Mouse (Mus musculus): ENCODE measurements around the gene Kctd21. TPM values are rescaled to one million over a fixed set of nuclear protein-coding genes. Genes with fewer than 3 reads are reported as not detected.

Kctd21 gene
- polyA plus RNA-seq, 1 experiment from 2014 or later: 4.1 TPM

DNA sequence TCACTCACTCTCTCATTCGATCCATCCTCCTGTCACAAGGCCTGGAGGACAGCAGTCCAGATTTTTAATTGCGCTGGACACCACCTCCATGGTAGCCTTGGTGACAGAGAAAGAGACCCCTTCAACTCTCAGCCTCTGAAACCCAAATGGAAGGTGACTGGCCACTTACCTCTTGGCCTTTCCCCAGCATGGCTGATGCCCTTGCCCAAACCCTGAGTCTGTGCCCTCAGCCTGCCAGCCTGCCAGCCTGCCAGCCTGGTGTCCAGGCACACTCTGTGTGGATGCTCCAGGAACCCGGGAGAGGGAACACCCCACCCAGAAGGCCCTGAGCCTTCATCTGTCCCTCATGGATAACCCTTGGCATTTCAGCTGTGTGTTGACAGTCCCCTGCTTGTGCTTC is 2.5 kb upstream of the Kctd21 start:
- Histone ChIP-seq H3K27ac (ENCODE audit: low read length) (no peak overlapping the region), H3K9ac (ENCODE audit: low read length) (no peak overlapping the region), H3K4me3 (ENCODE audit: low read length) (no peak overlapping the region), H3K4me2 (ENCODE audit: low read depth, low read length) (no peak overlapping the region), H3K9me3 (replicated peaks; ENCODE audit: control insufficient read depth, low read length) (no peaks in the 10 kb centered on the region), H3K4me1 (ENCODE audit: control insufficient read depth, insufficient read depth, low read length) (peaks cover 11% of the 10 kb centered on the region), H3K36me3 (ENCODE audit: control insufficient read depth, insufficient read depth) (no peaks in the 10 kb centered on the region), H3K27me3 (ENCODE audit: control insufficient read depth, insufficient read depth, low read length) (peaks cover 25% of the 10 kb centered on the region)
- WGBS: 79% methylated on average over 3 of the region's 3 CpGs
- ATAC-seq (replicated peaks; ENCODE audit: extremely low read depth, insufficient read depth, low FRiP score): no peak

GRCm38 (mm10) chr7:97330931-97331645 is 1.0 kb upstream of the Kctd21 start:
- peak overlapping the region; percentile 89 for H3K4me3 ChIP-seq (ENCODE audit: low read length)
- H3K36me3 ChIP-seq (ENCODE audit: control insufficient read depth, insufficient read depth): no peaks in the 10 kb centered on the region
- no peak for ATAC-seq (replicated peaks; ENCODE audit: extremely low read depth, insufficient read depth, low FRiP score)
- H3K27me3 ChIP-seq (ENCODE audit: control insufficient read depth, insufficient read depth, low read length): peaks cover 11% of the 10 kb centered on the region
- no peak overlapping the region for H3K27ac ChIP-seq (ENCODE audit: low read length)
- H3K9me3 ChIP-seq (replicated peaks; ENCODE audit: control insufficient read depth, low read length): no peaks in the 10 kb centered on the region
- WGBS: 55% methylated on average over 11 of the region's 11 CpGs
- H3K4me1 ChIP-seq (ENCODE audit: control insufficient read depth, insufficient read depth, low read length): peaks cover 8% of the 10 kb centered on the region
- H3K9ac ChIP-seq (ENCODE audit: low read length): peak overlapping the region; percentile 80
- H3K4me2 ChIP-seq (ENCODE audit: low read depth, low read length): peak overlapping the region; percentile 91

DNA sequence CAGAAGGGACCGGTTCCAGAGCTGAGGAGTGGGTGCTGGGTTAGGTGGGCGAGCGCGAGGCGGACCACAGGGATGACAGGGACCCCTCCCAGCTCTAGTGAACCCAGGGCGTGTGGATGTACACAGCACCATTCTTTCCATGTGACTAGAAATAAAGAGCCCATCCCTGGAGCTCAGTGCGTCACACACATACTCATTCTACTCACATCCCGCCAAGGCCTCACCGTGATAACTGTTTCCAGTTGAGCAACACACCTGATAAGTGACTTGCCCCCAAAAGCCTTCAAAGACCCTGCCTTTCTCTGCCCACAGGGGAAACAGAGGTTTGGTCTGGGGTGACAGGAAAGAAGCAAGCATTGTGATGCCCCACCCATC is 527 bp downstream of the Kctd21 start:
- Histone ChIP-seq H3K4me1 (ENCODE audit: control insufficient read depth, insufficient read depth, low read length) (peaks cover 8% of the 10 kb centered on the region), H3K9ac (ENCODE audit: low read length) (peak overlapping the region; percentile 86), H3K9me3 (replicated peaks; ENCODE audit: control insufficient read depth, low read length) (no peaks in the 10 kb centered on the region), H3K4me2 (ENCODE audit: low read depth, low read length) (peak overlapping the region; percentile 85), H3K27ac (ENCODE audit: low read length) (no peak overlapping the region), H3K36me3 (ENCODE audit: control insufficient read depth, insufficient read depth) (no peaks in the 10 kb centered on the region), H3K4me3 (ENCODE audit: low read length) (peak overlapping the region; percentile 89), H3K27me3 (ENCODE audit: control insufficient read depth, insufficient read depth, low read length) (no peaks in the 10 kb centered on the region)
- no peak for ATAC-seq (replicated peaks; ENCODE audit: extremely low read depth, insufficient read depth, low FRiP score)
- WGBS: 5% methylated on average over 9 of the region's 9 CpGs

DNA sequence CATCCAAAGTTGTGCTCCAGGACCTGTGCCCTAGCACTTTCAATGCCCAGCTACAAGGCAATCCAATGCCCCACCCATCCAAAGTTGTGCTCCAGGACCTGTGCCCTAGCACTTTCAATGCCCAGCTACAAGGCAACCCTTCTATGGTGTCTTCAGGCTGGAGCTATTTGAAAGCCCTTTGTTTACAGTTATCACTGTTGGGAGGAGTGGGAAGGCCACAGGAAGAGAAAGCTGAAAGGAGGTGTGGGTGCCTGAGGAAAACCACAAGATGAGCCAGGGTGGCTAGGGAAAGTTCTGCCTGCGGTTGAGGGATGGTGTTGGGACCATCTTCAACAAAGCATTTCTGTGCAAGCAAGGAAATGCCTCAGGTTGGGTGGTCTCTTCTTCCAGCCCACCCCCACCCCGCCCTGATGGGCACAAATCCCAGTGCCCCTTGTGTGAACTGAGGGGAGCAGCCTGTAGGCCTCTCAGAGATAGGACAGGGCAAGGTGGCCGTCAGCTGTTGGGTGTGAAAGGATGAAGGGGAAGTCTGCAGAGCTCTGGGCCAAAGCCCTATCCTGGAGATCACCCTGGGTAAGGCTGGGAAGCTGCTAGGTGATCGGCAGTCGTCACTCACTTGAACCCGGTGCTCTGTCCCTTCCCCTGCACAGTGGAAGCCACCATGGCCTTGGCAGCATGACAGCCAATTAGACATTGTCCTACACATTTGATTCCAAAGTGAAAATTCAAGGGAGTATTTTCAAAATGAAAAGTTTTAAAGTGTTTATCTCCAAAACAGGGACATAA is 1.2 kb downstream of the Kctd21 start:
- H3K4me3 ChIP-seq (ENCODE audit: low read length): no peak overlapping the region
- H3K4me2 ChIP-seq (ENCODE audit: low read depth, low read length): peak overlapping the region; percentile 85; the same call in 1 of the 2 replicates
- H3K9ac ChIP-seq (ENCODE audit: low read length): no peak overlapping the region
- H3K27me3 ChIP-seq (ENCODE audit: control insufficient read depth, insufficient read depth, low read length): no peaks in the 10 kb centered on the region
- peaks cover 8% of the 10 kb centered on the region for H3K4me1 ChIP-seq (ENCODE audit: control insufficient read depth, insufficient read depth, low read length)
- 58% methylated on average over 6 of the region's 6 CpGs for WGBS
- H3K36me3 ChIP-seq (ENCODE audit: control insufficient read depth, insufficient read depth): no peaks in the 10 kb centered on the region
- no peak for ATAC-seq (replicated peaks; ENCODE audit: extremely low read depth, insufficient read depth, low FRiP score)
- no peak overlapping the region for H3K27ac ChIP-seq (ENCODE audit: low read length)
- no peaks in the 10 kb centered on the region for H3K9me3 ChIP-seq (replicated peaks; ENCODE audit: control insufficient read depth, low read length)

DNA sequence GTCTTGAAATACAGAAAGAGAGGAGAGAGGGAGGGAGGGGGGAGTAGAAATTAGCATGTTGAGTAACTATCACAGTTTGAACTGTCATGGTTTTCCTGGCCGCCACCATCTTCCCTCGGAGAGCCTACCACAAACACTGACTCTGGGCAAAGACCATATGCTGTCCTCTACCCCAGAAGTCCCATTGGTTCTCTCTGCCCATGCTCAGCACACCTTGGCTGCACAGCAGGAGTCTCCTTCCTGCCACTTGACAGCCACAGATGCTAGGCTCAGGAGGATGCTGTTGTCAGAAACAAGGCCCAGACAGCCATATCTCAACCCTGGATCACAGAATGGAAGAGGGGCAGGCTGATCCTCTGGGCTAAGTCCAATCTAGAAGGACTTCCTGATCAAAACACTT is 2.3 kb downstream of the Kctd21 start:
- no peak overlapping the region for H3K4me3 ChIP-seq (ENCODE audit: low read length)
- no peak overlapping the region for H3K27ac ChIP-seq (ENCODE audit: low read length)
- no peaks in the 10 kb centered on the region for H3K9me3 ChIP-seq (replicated peaks; ENCODE audit: control insufficient read depth, low read length)
- peaks cover 8% of the 10 kb centered on the region for H3K4me1 ChIP-seq (ENCODE audit: control insufficient read depth, insufficient read depth, low read length)
- no peak overlapping the region for H3K9ac ChIP-seq (ENCODE audit: low read length)
- no peak overlapping the region for H3K4me2 ChIP-seq (ENCODE audit: low read depth, low read length)
- 86% methylated on average over 2 of the region's 2 CpGs for WGBS
- H3K27me3 ChIP-seq (ENCODE audit: control insufficient read depth, insufficient read depth, low read length): no peaks in the 10 kb centered on the region
- ATAC-seq (replicated peaks; ENCODE audit: extremely low read depth, insufficient read depth, low FRiP score): no peak
- no peaks in the 10 kb centered on the region for H3K36me3 ChIP-seq (ENCODE audit: control insufficient read depth, insufficient read depth)

DNA sequence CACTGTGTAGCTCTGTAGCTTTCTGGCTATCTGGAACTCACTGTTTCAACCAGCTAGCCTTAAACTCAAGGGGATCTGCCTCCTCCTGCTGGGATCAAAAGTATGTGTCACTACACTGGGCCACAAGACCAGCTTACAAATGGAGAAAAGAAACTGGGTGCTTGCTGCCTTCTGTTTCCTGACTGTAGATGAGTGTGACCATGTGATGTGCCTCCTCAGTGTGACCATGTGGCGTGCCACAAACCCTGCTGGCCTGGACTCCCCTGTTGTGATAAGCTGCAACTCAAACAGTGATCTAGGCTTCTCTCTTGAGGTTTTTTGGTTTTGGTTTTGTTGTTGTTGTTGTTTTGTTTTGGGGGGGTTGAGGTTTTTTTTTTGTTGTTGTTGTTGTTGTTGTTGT is 4.6 kb downstream of the Kctd21 start:
- no peak overlapping the region for H3K9ac ChIP-seq (ENCODE audit: low read length)
- H3K4me3 ChIP-seq (ENCODE audit: low read length): no peak overlapping the region
- H3K36me3 ChIP-seq (ENCODE audit: control insufficient read depth, insufficient read depth): no peaks in the 10 kb centered on the region
- H3K27ac ChIP-seq (ENCODE audit: low read length): no peak overlapping the region
- ATAC-seq (replicated peaks; ENCODE audit: extremely low read depth, insufficient read depth, low FRiP score): no peak
- peaks cover 3% of the 10 kb centered on the region; the same call in 1 of the 2 replicates for H3K4me1 ChIP-seq (ENCODE audit: control insufficient read depth, insufficient read depth, low read length)
- WGBS: 64% methylated on average over 1 of the region's 1 CpGs
- H3K27me3 ChIP-seq (ENCODE audit: control insufficient read depth, insufficient read depth, low read length): no peaks in the 10 kb centered on the region
- no peaks in the 10 kb centered on the region for H3K9me3 ChIP-seq (replicated peaks; ENCODE audit: control insufficient read depth, low read length)
- no peak overlapping the region for H3K4me2 ChIP-seq (ENCODE audit: low read depth, low read length)

DNA sequence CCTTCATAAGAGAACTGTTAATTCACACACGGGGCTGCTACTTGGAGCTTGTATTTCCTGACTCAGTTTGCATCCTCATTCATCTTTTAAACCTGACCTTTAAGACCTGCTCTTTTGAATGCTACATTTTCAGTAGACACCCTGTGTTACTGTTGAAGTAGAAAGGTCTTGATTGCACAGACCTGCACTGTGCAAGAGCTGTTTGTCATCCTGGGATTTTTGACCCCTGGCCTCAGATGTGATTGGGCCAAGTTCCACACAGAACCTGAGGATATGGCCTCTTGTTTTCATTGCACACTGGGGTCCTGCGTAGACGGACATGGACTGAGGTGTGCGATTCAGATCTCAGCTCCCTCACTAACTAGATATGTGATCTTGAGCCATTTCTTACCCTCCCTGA is 6.5 kb downstream of the Kctd21 start:
- Histone ChIP-seq H3K9ac (ENCODE audit: low read length) (no peak overlapping the region), H3K9me3 (replicated peaks; ENCODE audit: control insufficient read depth, low read length) (no peaks in the 10 kb centered on the region), H3K4me3 (ENCODE audit: low read length) (no peak overlapping the region), H3K27me3 (ENCODE audit: control insufficient read depth, insufficient read depth, low read length) (no peaks in the 10 kb centered on the region), H3K27ac (ENCODE audit: low read length) (no peak overlapping the region), H3K4me1 (ENCODE audit: control insufficient read depth, insufficient read depth, low read length) (0 out of 2 replicates have a peak, but pooled peaks cover 2% of the 10 kb centered on the region), H3K36me3 (ENCODE audit: control insufficient read depth, insufficient read depth) (no peaks in the 10 kb centered on the region), H3K4me2 (ENCODE audit: low read depth, low read length) (no peak overlapping the region)
- no peak for ATAC-seq (replicated peaks; ENCODE audit: extremely low read depth, insufficient read depth, low FRiP score)
- WGBS: 82% methylated on average over 4 of the region's 4 CpGs

GRCm38 (mm10) chr7:97339623-97340022 is 7.5 kb downstream of the Kctd21 start:
- no peak overlapping the region for H3K4me3 ChIP-seq (ENCODE audit: low read length)
- ATAC-seq (replicated peaks; ENCODE audit: extremely low read depth, insufficient read depth, low FRiP score): no peak
- 91% methylated on average over 7 of the region's 7 CpGs for WGBS
- no peak overlapping the region for H3K4me2 ChIP-seq (ENCODE audit: low read depth, low read length)
- H3K4me1 ChIP-seq (ENCODE audit: control insufficient read depth, insufficient read depth, low read length): 0 out of 2 replicates have a peak, but pooled peaks cover 2% of the 10 kb centered on the region
- H3K27me3 ChIP-seq (ENCODE audit: control insufficient read depth, insufficient read depth, low read length): no peaks in the 10 kb centered on the region
- no peak overlapping the region for H3K27ac ChIP-seq (ENCODE audit: low read length)
- no peaks in the 10 kb centered on the region for H3K9me3 ChIP-seq (replicated peaks; ENCODE audit: control insufficient read depth, low read length)
- no peaks in the 10 kb centered on the region for H3K36me3 ChIP-seq (ENCODE audit: control insufficient read depth, insufficient read depth)
- no peak overlapping the region for H3K9ac ChIP-seq (ENCODE audit: low read length)
